Mouse (Mus musculus) testis, postnatal 10 days (tissue): ENCODE data around the gene Upk3a.

Source experiments
- DNase-seq: peaks from one replicate; pipeline ENCODE4 v3.0.0; 2021; ENCODE audit warnings: low spot score

Upk3a gene

GRCm38 (mm10) chr15:85016951-85017664 lies at the start of gene Upk3a:
TSS of gene Upk3a (plus strand) at chr15:85017141.
- DNase-seq = no peak

- no peak for DNase-seq
Measured at GRCm38 (mm10) chr15:84968534-84968933, 48.4 kb upstream of the Upk3a start.

GRCm38 (mm10) chr15:84972860-84973543 lies 43.9 kb upstream of the Upk3a start:
- no peak for DNase-seq

- DNase-seq = no peak
Measured at GRCm38 (mm10) chr15:84973544-84973871, 43.4 kb upstream of the Upk3a start.

- no peak for DNase-seq
Measured at GRCm38 (mm10) chr15:84975729-84976128, 41.2 kb upstream of the Upk3a start.

GRCm38 (mm10) chr15:84981609-84982313 lies 35.2 kb upstream of the Upk3a start:
- no peak for DNase-seq

GRCm38 (mm10) chr15:84982888-84983287 lies 34.1 kb upstream of the Upk3a start:
- DNase-seq = no peak

- no peak for DNase-seq
Measured at GRCm38 (mm10) chr15:84983721-84984120, 33.2 kb upstream of the Upk3a start.

- DNase-seq = no peak
Measured at GRCm38 (mm10) chr15:84985516-84986160, 31.3 kb upstream of the Upk3a start.

GRCm38 (mm10) chr15:84986171-84987019 lies 30.5 kb upstream of the Upk3a start:
- no peak for DNase-seq

GRCm38 (mm10) chr15:84987020-84987815 lies 29.7 kb upstream of the Upk3a start:
- DNase-seq = peak; percentile 69

- peak; percentile 93 for DNase-seq
Measured at GRCm38 (mm10) chr15:84987874-84988825, 28.8 kb upstream of the Upk3a start, which contains the start of gene 5031439G07Rik. TSS of gene 5031439G07Rik (minus strand) at chr15:84988551.

- no peak for DNase-seq
Measured at GRCm38 (mm10) chr15:84989098-84989497, 27.8 kb upstream of the Upk3a start.

- DNase-seq = no peak
Measured at GRCm38 (mm10) chr15:84989771-84990170, 27.2 kb upstream of the Upk3a start.

GRCm38 (mm10) chr15:84994498-84994897 lies 22.4 kb upstream of the Upk3a start:
- DNase-seq = no peak

- DNase-seq = no peak
Measured at GRCm38 (mm10) chr15:84995041-84995440, 21.9 kb upstream of the Upk3a start.

- DNase-seq = peak; percentile 77
Measured at GRCm38 (mm10) chr15:84995967-84996366, 21.0 kb upstream of the Upk3a start.

- no peak for DNase-seq
Measured at GRCm38 (mm10) chr15:84997768-84998454, 19.0 kb upstream of the Upk3a start.

- DNase-seq = no peak
Measured at GRCm38 (mm10) chr15:84999911-85000310, 17.0 kb upstream of the Upk3a start.
